Comparison of ENCODE assay signal across 17 mouse cellular contexts in the genomic region with DNA sequence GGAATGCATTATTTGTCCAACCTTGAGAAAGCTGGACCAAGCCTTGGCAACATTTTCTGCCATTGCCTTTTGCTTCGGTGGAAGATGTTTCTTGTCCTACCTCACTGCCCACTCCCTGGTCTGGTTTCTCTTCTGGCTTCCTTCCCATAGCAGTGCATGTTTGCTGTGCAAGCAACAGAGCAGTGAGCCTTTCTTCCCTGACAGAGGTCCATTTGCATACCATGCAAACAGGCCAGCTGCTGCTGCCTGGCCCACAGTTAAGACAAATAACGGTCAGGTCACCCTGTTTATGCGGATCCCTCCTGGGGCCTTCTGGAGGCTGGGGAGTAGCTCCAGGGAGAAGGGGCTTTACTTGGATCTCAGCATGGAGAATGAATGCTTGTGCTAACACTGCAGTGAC.
DNase-seq lines count a peak whose midpoint lies in the region; ATAC-seq and TF ChIP-seq lines count a peak whose summit lies in the region.
"Had no signal": no experiment of that assay in that cellular context is flagged by ENCODE, and none has a peak within 500 bp of the region (broad histone marks: within the 10 kb centered on the region; RNA-seq: fewer than 3 reads in every experiment).

No protein-coding gene starts in this region.

- no peaks in the 10 kb centered on the region for H3K27me3 ChIP-seq in hindbrain, embryonic 10.5 days (ENCODE audit: insufficient read depth, poor library complexity, severe bottlenecking)
- H3K27me3 ChIP-seq in hindbrain, postnatal 0 days (ENCODE audit: insufficient read depth, low read length) = no peaks in the 10 kb centered on the region
- H3K27me3 ChIP-seq in forebrain, embryonic 16.5 days (replicated peaks; ENCODE audit: control insufficient read depth, insufficient read depth, low read length) = no peaks in the 10 kb centered on the region
- no peaks in the 10 kb centered on the region for H3K27me3 ChIP-seq in neural tube, embryonic 11.5 days (ENCODE audit: control insufficient read depth, insufficient read depth, low read length)
- H3K27me3 ChIP-seq: limb, embryonic 15.5 days had no signal

- TF ChIP-seq CTCF in hindbrain, postnatal 0 days (IDR thresholded peaks at IDR 0.05; ENCODE audit: low read depth) = no peak

- WGBS in hindbrain, embryonic 10.5 days = 26% methylated on average over 3 of the region's 3 CpGs
- 21% methylated on average over 3 of the region's 3 CpGs for WGBS in hindbrain, postnatal 0 days
- WGBS in forebrain, embryonic 16.5 days = 45% methylated on average over 3 of the region's 3 CpGs
- 35% methylated on average over 3 of the region's 3 CpGs for WGBS in neural tube, embryonic 11.5 days

- H3K27ac ChIP-seq in hindbrain, embryonic 10.5 days = peak overlapping the region; percentile 72
- H3K27ac ChIP-seq in hindbrain, postnatal 0 days = no peak overlapping the region
- H3K27ac ChIP-seq in forebrain, embryonic 16.5 days (ENCODE audit: low read length) = no peak overlapping the region
- H3K27ac ChIP-seq in neural tube, embryonic 11.5 days (ENCODE audit: low read depth, low read length) = 0 out of 2 replicates have a peak overlapping the region, but pooled peaks have one; percentile 20
- H3K27ac ChIP-seq: limb, embryonic 15.5 days had no signal

- H3K9ac ChIP-seq in hindbrain, postnatal 0 days (replicated peaks; ENCODE audit: low read length) = no peak overlapping the region
- H3K9ac ChIP-seq in forebrain, embryonic 16.5 days (replicated peaks; ENCODE audit: low read depth, low read length) = no peak overlapping the region
- H3K9ac ChIP-seq in neural tube, embryonic 11.5 days (ENCODE audit: low read length) = no peak overlapping the region
- H3K9ac ChIP-seq: limb, embryonic 15.5 days had no signal

- ATAC-seq in hindbrain, postnatal 0 days = no peak
- ATAC-seq in forebrain, embryonic 16.5 days = peak; percentile 75; the same call in 1 of the 2 replicates
- ATAC-seq in neural tube, embryonic 11.5 days (ENCODE audit: insufficient read depth, low FRiP score, low TSS enrichment) = peak; percentile 68

- H3K9me3 ChIP-seq in hindbrain, embryonic 10.5 days = no peaks in the 10 kb centered on the region
- H3K9me3 ChIP-seq in hindbrain, postnatal 0 days (ENCODE audit: low read length) = no peaks in the 10 kb centered on the region
- H3K9me3 ChIP-seq in forebrain, embryonic 16.5 days (ENCODE audit: control insufficient read depth, low read length) = no peaks in the 10 kb centered on the region
- no peaks in the 10 kb centered on the region for H3K9me3 ChIP-seq in neural tube, embryonic 11.5 days (ENCODE audit: control insufficient read depth, low read length)
- H3K9me3 ChIP-seq: limb, embryonic 15.5 days had no signal

- H3K4me1 ChIP-seq in hindbrain, embryonic 10.5 days (replicated peaks) = peaks cover 11% of the 10 kb centered on the region
- H3K4me1 ChIP-seq in hindbrain, postnatal 0 days (ENCODE audit: insufficient read depth, low read length) = no peaks in the 10 kb centered on the region
- peaks cover 4% of the 10 kb centered on the region; the same call in 1 of the 2 replicates for H3K4me1 ChIP-seq in forebrain, embryonic 16.5 days (replicated peaks; ENCODE audit: control insufficient read depth, insufficient read depth, low read length)
- H3K4me1 ChIP-seq in neural tube, embryonic 11.5 days (ENCODE audit: control insufficient read depth, insufficient read depth, low read length) = peaks cover 3% of the 10 kb centered on the region; the same call in 1 of the 2 replicates
- H3K4me1 ChIP-seq: limb, embryonic 15.5 days had no signal

- H3K36me3 ChIP-seq in hindbrain, embryonic 10.5 days = no peaks in the 10 kb centered on the region
- H3K36me3 ChIP-seq in hindbrain, postnatal 0 days (ENCODE audit: insufficient read depth, low read length) = no peaks in the 10 kb centered on the region
- no peaks in the 10 kb centered on the region for H3K36me3 ChIP-seq in forebrain, embryonic 16.5 days (ENCODE audit: control insufficient read depth, insufficient read depth)
- no peaks in the 10 kb centered on the region for H3K36me3 ChIP-seq in neural tube, embryonic 11.5 days (ENCODE audit: control insufficient read depth, insufficient read depth, low read length)
- H3K36me3 ChIP-seq: G1E; limb, embryonic 15.5 days had no signal

- no peak overlapping the region for H3K4me3 ChIP-seq in hindbrain, embryonic 10.5 days
- no peak overlapping the region for H3K4me3 ChIP-seq in hindbrain, postnatal 0 days (ENCODE audit: low read length)
- H3K4me3 ChIP-seq in forebrain, embryonic 16.5 days (replicated peaks; ENCODE audit: low read length) = no peak overlapping the region
- H3K4me3 ChIP-seq in neural tube, embryonic 11.5 days (ENCODE audit: low read depth, low read length) = no peak overlapping the region
- H3K4me3 ChIP-seq: limb, embryonic 15.5 days had no signal

- H3K4me2 ChIP-seq in hindbrain, postnatal 0 days (ENCODE audit: low read depth, low read length) = no peak overlapping the region
- no peak overlapping the region for H3K4me2 ChIP-seq in forebrain, embryonic 16.5 days (ENCODE audit: low read length)
- no peak overlapping the region for H3K4me2 ChIP-seq in neural tube, embryonic 11.5 days (ENCODE audit: low read depth)
- H3K4me2 ChIP-seq: limb, embryonic 15.5 days had no signal

- DNase-seq in hindbrain, embryonic 10.5 days (ENCODE audit: low spot score) = peak; percentile 35
- DNase-seq in hindbrain, postnatal 0 days (ENCODE audit: low spot score) = no peak
- DNase-seq in Muller cell, postnatal 12 days (ENCODE audit: inconsistent ontology term) = peak; percentile 41
- peak; percentile 50 for DNase-seq in neural tube, embryonic 11.5 days (ENCODE audit: low spot score)
- no peak for DNase-seq in retina, postnatal 1 day
- no peak for DNase-seq in layer of hippocampus, postnatal 14 days (ENCODE audit: low spot score in 2 of 2)
- no peak for DNase-seq in B cell, adult 2 months
- DNase-seq: adrenal gland, postnatal 14 days; cerebellum, postnatal 25 days; gastrocnemius, postnatal 25 days; kidney, adult 9 months; lung, postnatal 10 days; right cerebral cortex, postnatal 25 days; thymus, postnatal 36 days had no signal

Comparison
In these comparisons a context has a peak if more than half of its experiments do, and no peak if none do; other contexts are left out.
1. DNase-seq: peak in hindbrain, embryonic 10.5 days (single experiment), Muller cell, postnatal 12 days (single experiment) and neural tube, embryonic 11.5 days (single experiment); none in hindbrain, postnatal 0 days (single experiment), retina, postnatal 1 day (single experiment), layer of hippocampus, postnatal 14 days (0 of 2) and B cell, adult 2 months (0 of 2).
2. H3K27ac ChIP-seq: peak in hindbrain, embryonic 10.5 days (single experiment) and neural tube, embryonic 11.5 days (single experiment); none in hindbrain, postnatal 0 days (single experiment) and forebrain, embryonic 16.5 days (single experiment).